Mouse (Mus musculus) stomach, embryonic 15.5 days (tissue): Measurements from ENCODE around the gene Tmem114. TPM values are rescaled to one million over a fixed set of nuclear protein-coding genes. Genes with fewer than 3 reads are reported as not detected.

ENCODE experiments used
- ATAC-seq: fragments of 200-750 bp; cut with Nextera tagmentation; 2 replicates; pipeline ENCODE4 v1.8.0; 2017; ENCODE audit warnings: low read depth, moderate number of reproducible peaks, moderate TSS enrichment; ENCODE audit not compliant: insufficient read depth, low FRiP score
- H3K27ac ChIP-seq: fragments of 300-500 bp; sonication (generic); 2 replicates; pipeline ENCODE4 v1.5.1; 2015; ENCODE audit warnings: mild to moderate bottlenecking, inconsistent platforms
- H3K27me3 ChIP-seq: fragments of 300-500 bp; sonication (generic); replicated peaks from 2 replicates; pipeline ENCODE4 v1.6.1; 2015; ENCODE audit warnings: inconsistent platforms
- H3K36me3 ChIP-seq: fragments of 300-500 bp; sonication (generic); 2 replicates; pipeline ENCODE4 v1.6.1; 2015; ENCODE audit warnings: inconsistent platforms
- H3K4me1 ChIP-seq: fragments of 300-500 bp; sonication (generic); 2 replicates; pipeline ENCODE4 v1.6.1; 2015; ENCODE audit warnings: inconsistent platforms
- H3K4me2 ChIP-seq: fragments of 300-500 bp; sonication (generic); 2 replicates; pipeline ENCODE4 v1.6.1; 2015; ENCODE audit warnings: mild to moderate bottlenecking, inconsistent platforms
- H3K4me3 ChIP-seq: fragments of 300-500 bp; sonication (generic); replicated peaks from 2 replicates; pipeline ENCODE4 v1.5.1; 2015; ENCODE audit warnings: inconsistent platforms
- H3K9ac ChIP-seq: fragments of 300-500 bp; sonication (generic); 2 replicates; pipeline ENCODE4 v1.6.1; 2015; ENCODE audit warnings: inconsistent platforms
- H3K9me3 ChIP-seq: fragments of 300-500 bp; sonication (generic); 2 replicates; pipeline ENCODE4 v1.6.1; 2016; ENCODE audit warnings: inconsistent platforms
- WGBS: fragments of 180-500 bp; shearing (Covaris S2); methylation state at CpG from one replicate; pipeline ENCODE4 v1.1.7; 2015; 5-methylcytosine and 5-hydroxymethylcytosine counted together
- polyA plus RNA-seq: library from polyadenylated mRNA; unstranded; fragments of >200 nt; fragmentation: Nextera tagmentation; extraction: Ambion mirVana; gene quantifications from 2 replicates; pipeline ENCODE4 v1.2.1, GENCODE M21; 2015

Gene Tmem114
- 0.15 TPM in 1 of 2 replicates, not detected in the other for polyA plus RNA-seq

DNA sequence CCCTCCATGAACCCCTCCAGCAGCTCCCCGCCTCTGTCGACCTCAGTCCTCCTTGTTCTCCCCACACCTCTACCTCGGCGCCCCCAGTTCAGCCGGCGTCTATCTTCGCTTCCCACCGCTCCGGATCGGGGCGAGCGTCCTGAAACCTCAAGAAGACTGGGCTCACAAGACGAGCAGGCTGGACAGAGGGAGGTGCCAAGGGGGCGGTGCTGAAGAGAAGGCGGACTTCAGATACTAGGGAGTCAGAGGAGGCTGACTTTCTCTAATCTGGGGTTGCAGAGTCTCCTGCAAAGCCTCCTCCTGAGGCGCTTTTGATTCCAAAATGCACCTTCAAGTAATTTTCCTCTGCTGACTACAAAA is at the start of gene Tmem114:
TSS of gene Tmem114 (minus strand) at position 166 of the 360 bp plus-strand sequence.
- peak within 1 kb of the TSS; percentile 58 for H3K4me2 ChIP-seq
- H3K9ac ChIP-seq: no peak within 1 kb of the TSS
- ATAC-seq: no peak
- peaks cover 37% of the 10 kb centered on the region for H3K27me3 ChIP-seq
- H3K4me1 ChIP-seq: no peaks in the 10 kb centered on the region
- no peaks in the 10 kb centered on the region for H3K9me3 ChIP-seq
- H3K4me3 ChIP-seq: peak within 1 kb of the TSS; percentile 33
- 1% methylated on average over 16 of the region's 16 CpGs for WGBS
- no peaks in the 10 kb centered on the region for H3K36me3 ChIP-seq
- H3K27ac ChIP-seq: no peak within 1 kb of the TSS

DNA sequence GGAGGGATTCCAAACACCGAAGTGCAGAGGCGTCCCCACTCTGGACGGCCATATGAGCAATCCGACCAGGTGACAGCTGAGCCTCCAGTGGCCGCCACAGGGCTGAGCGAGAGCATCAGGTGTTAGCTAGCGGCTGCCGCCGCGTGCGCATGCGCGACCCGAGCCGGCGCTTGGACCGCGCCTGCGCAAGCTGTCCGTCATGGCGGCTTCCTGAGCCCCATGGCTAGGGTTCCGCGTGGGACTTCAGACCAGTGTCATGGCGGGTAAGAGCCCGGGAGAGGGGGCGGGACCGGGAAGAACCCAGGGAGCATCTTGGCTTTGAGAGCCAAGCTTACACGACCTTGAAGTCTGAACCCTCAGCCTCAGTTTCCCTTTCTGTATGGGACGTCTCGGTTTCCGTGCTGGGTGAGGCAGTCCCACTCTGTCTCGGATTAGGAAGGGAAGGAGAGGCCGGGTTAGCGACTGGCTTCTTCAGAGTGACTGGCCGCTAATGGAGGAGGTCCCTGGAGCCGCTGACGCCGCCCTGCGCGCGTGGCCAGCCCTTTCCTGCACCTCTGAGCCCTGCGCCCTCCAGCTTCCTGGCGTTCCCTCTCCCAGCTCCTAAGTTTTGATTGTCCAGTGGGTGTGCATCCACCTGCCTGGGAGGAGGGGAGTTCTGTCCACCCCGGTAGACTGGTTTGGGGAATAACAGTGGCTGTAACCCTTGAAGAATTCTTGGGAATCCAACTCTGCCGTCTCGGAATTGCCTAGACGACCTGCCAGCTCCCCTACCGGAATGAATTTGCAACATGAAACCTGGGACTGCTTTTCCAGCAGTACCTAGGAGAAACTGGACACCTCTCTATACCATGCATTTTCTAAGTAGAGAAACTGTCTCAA is 45.9 kb upstream of the Tmem114 start, which contains the start of gene Mettl22:
TSS of gene Mettl22 (plus strand) at position 186 of the 879 bp plus-strand sequence.
- Histone ChIP-seq H3K4me1 (0 out of 2 replicates have a peak, but pooled peaks cover 3% of the 10 kb centered on the region), H3K9ac (peak within 1 kb of the TSS; percentile 60), H3K4me3 (peak within 1 kb of the TSS; percentile 72), H3K9me3 (no peaks in the 10 kb centered on the region), H3K36me3 (no peaks in the 10 kb centered on the region), H3K4me2 (peak within 1 kb of the TSS; percentile 84), H3K27ac (peak within 1 kb of the TSS; percentile 86), H3K27me3 (no peaks in the 10 kb centered on the region)
- under 1% methylated on average over 48 of the region's 48 CpGs for WGBS
- ATAC-seq: peak; percentile 97

DNA sequence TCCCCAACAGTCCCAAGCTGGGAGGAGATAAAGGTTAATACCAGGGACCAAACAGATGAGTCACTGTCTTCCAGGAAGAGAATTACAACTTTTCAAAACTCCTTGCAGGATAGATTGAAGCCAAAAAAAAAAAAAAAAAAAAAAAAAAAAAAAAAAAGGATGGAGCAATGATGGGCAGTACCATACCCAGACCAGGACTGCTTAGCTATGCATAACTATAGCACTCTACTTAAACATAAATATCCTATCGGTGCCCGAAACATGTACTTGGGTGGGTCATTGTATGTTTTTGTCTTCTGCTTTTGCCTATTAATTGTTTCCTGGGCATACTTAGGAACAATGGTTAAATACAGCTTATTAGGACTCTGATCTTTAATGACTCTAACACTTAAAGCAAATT is 45.2 kb upstream of the Tmem114 start:
- ATAC-seq: peak; percentile 16; the same call in 1 of the 2 replicates
- Histone ChIP-seq H3K27me3 (no peaks in the 10 kb centered on the region), H3K4me3 (peak overlapping the region; percentile 72), H3K4me1 (0 out of 2 replicates have a peak, but pooled peaks cover 3% of the 10 kb centered on the region), H3K9ac (no peak overlapping the region), H3K4me2 (peak overlapping the region; percentile 84), H3K9me3 (no peaks in the 10 kb centered on the region), H3K36me3 (no peaks in the 10 kb centered on the region), H3K27ac (no peak overlapping the region)
- WGBS: 84% methylated on average over 2 of the region's 2 CpGs

DNA sequence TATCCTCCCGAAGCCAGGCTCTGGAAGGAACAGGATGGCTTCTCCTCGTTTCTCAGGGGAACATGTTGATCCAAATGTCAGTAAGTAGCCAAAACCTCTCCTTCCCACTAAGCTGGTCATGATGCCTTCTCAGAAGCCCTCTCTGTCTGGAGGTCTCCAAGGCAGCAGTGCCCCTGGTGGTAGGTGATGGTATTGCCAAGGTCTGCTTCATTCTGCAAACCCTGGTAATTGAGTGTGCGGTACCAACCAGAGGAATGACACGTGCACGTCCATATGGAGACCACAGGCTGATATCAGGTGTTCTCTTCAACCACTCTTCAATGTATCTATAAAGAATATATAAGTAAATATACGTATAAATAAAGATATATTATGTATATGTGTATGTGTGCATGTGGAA is 34.2 kb upstream of the Tmem114 start:
- Histone ChIP-seq H3K4me3 (no peak overlapping the region), H3K9ac (no peak overlapping the region), H3K36me3 (no peaks in the 10 kb centered on the region), H3K4me1 (no peaks in the 10 kb centered on the region), H3K27ac (no peak overlapping the region), H3K4me2 (no peak overlapping the region), H3K9me3 (no peaks in the 10 kb centered on the region), H3K27me3 (no peaks in the 10 kb centered on the region)
- ATAC-seq: no peak
- 35% methylated on average over 6 of the region's 6 CpGs for WGBS

DNA sequence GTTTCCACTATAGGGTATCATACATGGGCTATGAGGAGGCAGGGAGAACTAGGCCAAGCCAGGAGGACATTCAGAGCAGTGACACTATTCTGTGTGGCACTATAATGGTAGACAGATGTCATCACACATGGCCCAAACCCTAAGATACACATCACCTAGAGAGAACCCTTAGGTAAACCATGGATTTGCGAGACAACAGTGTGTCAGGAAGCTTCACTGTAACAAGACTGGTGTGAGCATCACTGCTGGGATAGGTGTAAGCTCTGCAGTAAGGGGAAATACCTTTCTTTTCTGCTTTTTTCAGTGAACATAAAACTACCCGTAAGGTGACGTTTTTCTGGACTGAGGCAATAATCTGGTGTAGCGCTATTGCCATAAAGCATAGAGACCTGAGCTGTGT is 33.5 kb upstream of the Tmem114 start:
- Histone ChIP-seq H3K36me3 (no peaks in the 10 kb centered on the region), H3K4me3 (no peak overlapping the region), H3K27me3 (no peaks in the 10 kb centered on the region), H3K27ac (no peak overlapping the region), H3K4me1 (no peaks in the 10 kb centered on the region), H3K4me2 (no peak overlapping the region), H3K9ac (no peak overlapping the region), H3K9me3 (no peaks in the 10 kb centered on the region)
- no peak for ATAC-seq
- WGBS: 94% methylated on average over 4 of the region's 4 CpGs

DNA sequence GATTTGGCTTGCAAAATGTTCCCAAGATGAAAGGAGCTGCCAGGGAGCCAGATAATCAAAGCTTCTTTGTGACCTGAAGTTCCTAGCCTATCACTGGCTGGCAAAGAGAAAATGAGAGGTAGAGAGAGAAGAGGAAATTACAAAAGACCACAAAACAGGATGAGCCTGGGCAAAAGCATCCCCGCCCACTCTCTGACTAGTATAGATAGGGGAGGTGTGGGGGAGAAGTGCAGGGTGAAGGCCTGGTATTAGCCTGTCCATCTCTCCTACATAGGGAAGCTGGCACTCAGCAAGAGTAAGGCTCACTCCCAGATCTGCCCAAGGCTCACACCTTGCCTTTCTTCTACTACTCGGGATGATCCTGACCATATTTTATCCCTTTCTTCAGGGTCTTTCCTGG is 30.3 kb upstream of the Tmem114 start:
- WGBS: 47% methylated on average over 2 of the region's 2 CpGs
- no peak overlapping the region for H3K4me2 ChIP-seq
- H3K4me3 ChIP-seq: no peak overlapping the region
- no peaks in the 10 kb centered on the region for H3K27me3 ChIP-seq
- H3K9ac ChIP-seq: no peak overlapping the region
- H3K36me3 ChIP-seq: no peaks in the 10 kb centered on the region
- no peaks in the 10 kb centered on the region for H3K9me3 ChIP-seq
- no peak overlapping the region for H3K27ac ChIP-seq
- H3K4me1 ChIP-seq: no peaks in the 10 kb centered on the region
- no peak for ATAC-seq

DNA sequence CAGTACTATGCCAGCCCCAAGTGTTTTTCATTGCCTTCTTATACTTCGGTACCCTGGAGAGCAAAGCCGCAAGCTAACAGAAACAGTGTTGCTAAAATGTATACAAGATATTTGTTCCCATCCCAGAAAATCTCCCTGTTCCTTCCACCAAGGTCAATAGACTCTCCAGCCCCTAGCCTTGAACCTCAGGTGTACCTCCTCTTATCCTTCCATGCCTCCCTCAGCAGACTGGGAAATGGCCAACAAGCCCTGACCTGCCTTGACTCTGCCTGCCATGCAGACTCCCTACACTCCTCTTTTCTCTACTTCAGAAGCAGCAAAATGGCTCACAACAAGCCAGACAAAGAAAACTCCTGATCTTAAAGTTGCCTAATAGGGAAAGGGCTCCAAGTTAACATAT is 28.4 kb upstream of the Tmem114 start:
- no peaks in the 10 kb centered on the region for H3K9me3 ChIP-seq
- no peak for ATAC-seq
- H3K4me2 ChIP-seq: no peak overlapping the region
- H3K4me1 ChIP-seq: no peaks in the 10 kb centered on the region
- H3K9ac ChIP-seq: no peak overlapping the region
- no peaks in the 10 kb centered on the region for H3K27me3 ChIP-seq
- H3K4me3 ChIP-seq: no peak overlapping the region
- H3K27ac ChIP-seq: no peak overlapping the region
- no peaks in the 10 kb centered on the region for H3K36me3 ChIP-seq
- WGBS: 91% methylated on average over 2 of the region's 2 CpGs

DNA sequence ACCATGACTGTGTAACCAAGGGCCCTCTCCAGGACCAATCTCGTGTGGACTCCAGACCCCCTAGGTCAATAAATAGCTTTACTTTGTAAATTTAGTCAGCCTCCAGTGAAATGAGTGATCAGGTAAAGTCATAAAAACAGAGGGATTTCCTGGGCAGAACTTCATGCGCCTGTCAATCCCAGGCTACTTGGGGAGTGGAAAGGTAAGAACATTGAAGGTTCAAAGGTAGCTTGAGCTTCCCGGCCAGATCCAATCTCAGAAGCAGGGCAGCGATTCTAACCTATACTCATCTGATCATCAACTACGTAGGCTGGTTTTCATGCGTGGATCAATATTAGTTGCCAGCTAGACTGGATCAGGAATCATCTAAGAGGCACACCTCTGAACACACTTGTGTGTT is 21.3 kb upstream of the Tmem114 start:
- Histone ChIP-seq H3K4me3 (no peak overlapping the region), H3K27me3 (0 out of 2 replicates have a peak, but pooled peaks cover 11% of the 10 kb centered on the region), H3K36me3 (no peaks in the 10 kb centered on the region), H3K4me1 (no peaks in the 10 kb centered on the region), H3K4me2 (no peak overlapping the region), H3K9me3 (no peaks in the 10 kb centered on the region), H3K9ac (no peak overlapping the region), H3K27ac (no peak overlapping the region)
- no peak for ATAC-seq
- 78% methylated on average over 6 of the region's 6 CpGs for WGBS

DNA sequence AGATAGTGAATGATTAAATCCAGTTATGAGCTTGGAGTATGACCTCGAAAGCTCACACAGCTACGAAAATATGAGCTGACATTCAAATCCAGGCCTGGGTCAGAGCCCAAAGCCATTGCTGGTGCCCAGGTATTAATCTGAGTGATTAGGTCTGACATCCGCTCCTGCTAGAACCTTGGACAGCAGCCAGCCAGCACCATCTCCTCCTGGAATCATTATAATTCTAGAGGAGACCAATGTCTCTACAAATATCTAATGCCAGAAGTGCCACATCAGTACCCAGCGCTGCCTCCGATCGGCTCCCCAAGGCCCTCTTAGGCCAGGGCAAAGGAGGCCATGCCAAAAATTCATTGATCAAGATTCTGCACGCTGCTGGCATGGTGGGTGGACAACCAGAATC is 20.0 kb upstream of the Tmem114 start:
- no peak overlapping the region for H3K27ac ChIP-seq
- H3K36me3 ChIP-seq: no peaks in the 10 kb centered on the region
- WGBS: 76% methylated on average over 7 of the region's 7 CpGs
- ATAC-seq: no peak
- no peaks in the 10 kb centered on the region for H3K4me1 ChIP-seq
- H3K4me2 ChIP-seq: no peak overlapping the region
- no peak overlapping the region for H3K4me3 ChIP-seq
- H3K9me3 ChIP-seq: no peaks in the 10 kb centered on the region
- 0 out of 2 replicates have a peak, but pooled peaks cover 11% of the 10 kb centered on the region for H3K27me3 ChIP-seq
- no peak overlapping the region for H3K9ac ChIP-seq

DNA sequence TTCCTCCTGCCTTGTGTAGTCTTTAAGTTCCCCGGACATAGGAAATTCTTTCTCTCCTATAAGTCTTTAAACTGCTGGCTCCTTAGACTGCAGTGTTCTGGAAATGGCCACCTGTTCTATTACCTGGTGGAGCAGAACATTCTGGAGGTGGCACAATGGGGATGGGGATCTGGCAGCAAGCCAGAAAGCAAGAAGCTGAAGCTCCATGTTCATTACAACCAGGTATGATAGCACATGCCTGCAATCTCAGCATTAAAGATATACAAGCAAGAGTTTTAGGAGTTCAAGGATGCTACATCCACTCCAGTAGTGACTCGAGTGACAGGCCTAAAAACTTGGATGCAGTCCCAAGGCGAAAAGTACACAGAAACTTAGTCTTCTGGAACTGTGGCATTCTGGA is 7.7 kb upstream of the Tmem114 start:
- no peak for ATAC-seq
- no peak overlapping the region for H3K4me3 ChIP-seq
- H3K4me2 ChIP-seq: no peak overlapping the region
- H3K36me3 ChIP-seq: no peaks in the 10 kb centered on the region
- H3K27me3 ChIP-seq: no peaks in the 10 kb centered on the region; the same call in 1 of the 2 replicates
- no peak overlapping the region for H3K9ac ChIP-seq
- H3K27ac ChIP-seq: no peak overlapping the region
- WGBS: 76% methylated on average over 3 of the region's 3 CpGs
- no peaks in the 10 kb centered on the region for H3K9me3 ChIP-seq
- H3K4me1 ChIP-seq: no peaks in the 10 kb centered on the region

DNA sequence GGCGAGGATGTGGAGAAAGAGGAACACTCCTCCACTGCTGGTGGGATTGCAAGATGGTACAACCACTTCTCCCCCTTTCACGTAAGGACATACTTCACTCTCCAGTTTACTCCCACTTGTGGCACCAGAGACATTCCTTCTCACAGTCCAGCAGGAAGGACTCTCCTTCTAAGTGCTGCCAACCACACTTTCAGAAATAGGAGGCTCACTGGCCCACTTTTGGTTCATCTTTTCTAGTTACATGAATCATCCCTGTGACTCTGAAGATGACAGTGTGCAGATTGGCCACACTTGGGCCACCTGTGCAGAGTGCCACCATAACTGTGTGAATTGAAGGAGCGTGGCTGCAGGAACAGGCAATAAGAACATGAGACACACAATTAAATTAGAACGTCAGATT is 4.6 kb upstream of the Tmem114 start:
- H3K4me2 ChIP-seq: no peak overlapping the region

DNA sequence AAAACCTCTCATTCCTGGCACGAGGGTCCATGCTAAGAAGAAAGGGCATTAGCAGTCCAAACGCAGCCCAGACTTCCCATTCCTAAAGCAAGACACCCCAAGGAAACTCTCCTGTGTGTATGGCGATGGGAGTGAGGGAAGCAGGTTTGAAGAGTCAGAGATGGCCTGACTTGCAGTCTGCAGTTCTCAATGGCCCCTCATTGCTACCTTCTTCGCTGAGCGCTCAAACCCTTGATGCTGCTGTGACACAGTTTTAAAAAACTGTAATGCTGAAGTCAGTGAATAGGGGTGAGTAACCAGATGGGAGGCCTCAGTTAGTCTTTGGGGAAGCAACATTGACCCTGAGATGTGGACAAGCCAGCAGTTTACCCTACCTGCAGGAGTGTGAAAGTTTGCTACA is 800 bp upstream of the Tmem114 start:
- no peaks in the 10 kb centered on the region for H3K9me3 ChIP-seq
- no peak overlapping the region for H3K4me2 ChIP-seq
- WGBS: 76% methylated on average over 5 of the region's 5 CpGs
- no peak overlapping the region for H3K4me3 ChIP-seq
- ATAC-seq: no peak
- no peaks in the 10 kb centered on the region for H3K36me3 ChIP-seq
- no peak overlapping the region for H3K9ac ChIP-seq
- peaks cover 37% of the 10 kb centered on the region for H3K27me3 ChIP-seq
- H3K27ac ChIP-seq: no peak overlapping the region
- no peaks in the 10 kb centered on the region for H3K4me1 ChIP-seq

More for the DNA sequence above, 4.6 kb upstream of the Tmem114 start:
- WGBS: 79% methylated on average over 4 of the region's 4 CpGs
- no peak for ATAC-seq
- Histone ChIP-seq H3K27me3 (peaks cover 22% of the 10 kb centered on the region), H3K9me3 (no peaks in the 10 kb centered on the region), H3K36me3 (no peaks in the 10 kb centered on the region), H3K4me3 (no peak overlapping the region), H3K27ac (no peak overlapping the region), H3K4me1 (no peaks in the 10 kb centered on the region), H3K9ac (no peak overlapping the region)
